Mouse (Mus musculus) heart, embryonic 11.5 days (tissue): ENCODE results near the gene Immp2l. TPM values are rescaled to one million over a fixed set of nuclear protein-coding genes. Genes with fewer than 3 reads are reported as not detected.

Source experiments
- ATAC-seq: fragments of 200-750 bp; cut with Nextera tagmentation; replicated peaks from 2 replicates; pipeline ENCODE4 v1.8.0; 2017; ENCODE audit warnings: moderate library complexity; ENCODE audit not compliant: insufficient number of reproducible peaks, low FRiP score, low TSS enrichment
- H3K27ac ChIP-seq: fragments of 300-500 bp; sonication (generic); 2 replicates; pipeline ENCODE4 v1.5.1; 2014; ENCODE audit warnings: mild to moderate bottlenecking, low read depth, low read length
- H3K27me3 ChIP-seq: fragments of 300-500 bp; sonication (generic); 2 replicates; pipeline ENCODE4 v1.6.1; 2014; ENCODE audit warnings: mild to moderate bottlenecking, low read length, mixed read lengths; ENCODE audit not compliant: control insufficient read depth, insufficient read depth
- H3K36me3 ChIP-seq: fragments of 300-500 bp; sonication (generic); 2 replicates; pipeline ENCODE4 v1.6.1; 2014; ENCODE audit warnings: mild to moderate bottlenecking, low read length, moderate library complexity, mixed read lengths; ENCODE audit not compliant: control insufficient read depth, insufficient read depth
- H3K4me1 ChIP-seq: fragments of 300-500 bp; sonication (generic); 2 replicates; pipeline ENCODE4 v1.6.1; 2014; ENCODE audit warnings: low read length; ENCODE audit not compliant: control insufficient read depth, insufficient read depth
- H3K4me2 ChIP-seq: fragments of 300-500 bp; sonication (generic); 2 replicates; pipeline ENCODE4 v1.6.1; 2014; ENCODE audit warnings: mild to moderate bottlenecking, moderate library complexity
- H3K4me3 ChIP-seq: fragments of 300-500 bp; sonication (generic); 2 replicates; pipeline ENCODE4 v1.5.1; 2014; ENCODE audit warnings: low read depth, low read length
- H3K9ac ChIP-seq: fragments of 300-500 bp; sonication (generic); 2 replicates; pipeline ENCODE4 v1.6.1; 2014; ENCODE audit warnings: mild to moderate bottlenecking, low read depth, low read length, moderate library complexity
- H3K9me3 ChIP-seq: fragments of 300-500 bp; sonication (generic); replicated peaks from 2 replicates; pipeline ENCODE4 v1.6.1; 2016; ENCODE audit warnings: low read length; ENCODE audit not compliant: control insufficient read depth
- whole genome bisulfite sequencing: fragments of 180-500 bp; shearing (Covaris S2); extraction: QIAGEN DNeasy Blood & Tissue Kit; methylation state at CpG from one replicate; pipeline ENCODE4 v1.1.7; 2014; ENCODE audit not compliant: insufficient replicate concordance; 5-methylcytosine and 5-hydroxymethylcytosine counted together
- polyA plus RNA-seq: library from polyadenylated mRNA; unstranded; fragments of >200 nt; fragmentation: Nextera tagmentation; extraction: Ambion mirVana; gene quantifications from 2 replicates; pipeline ENCODE4 v1.2.1, GENCODE M21; 2014

Gene Immp2l
- polyA plus RNA-seq, 1 experiment from 2014 or later = 8.2 TPM

- Histone ChIP-seq H3K27ac (no peak overlapping the region), H3K27me3 (no peaks in the 10 kb centered on the region), H3K4me1 (no peaks in the 10 kb centered on the region), H3K9me3 (no peaks in the 10 kb centered on the region), H3K36me3 (no peaks in the 10 kb centered on the region), H3K4me2 (no peak overlapping the region), H3K4me3 (no peak overlapping the region), H3K9ac (no peak overlapping the region)
- ATAC-seq = no peak
- 22% methylated on average over 1 of the region's 1 CpGs for WGBS
Measured at GRCm38 (mm10) chr12:41111456-41111855, 87.6 kb downstream of the Immp2l start.

DNA sequence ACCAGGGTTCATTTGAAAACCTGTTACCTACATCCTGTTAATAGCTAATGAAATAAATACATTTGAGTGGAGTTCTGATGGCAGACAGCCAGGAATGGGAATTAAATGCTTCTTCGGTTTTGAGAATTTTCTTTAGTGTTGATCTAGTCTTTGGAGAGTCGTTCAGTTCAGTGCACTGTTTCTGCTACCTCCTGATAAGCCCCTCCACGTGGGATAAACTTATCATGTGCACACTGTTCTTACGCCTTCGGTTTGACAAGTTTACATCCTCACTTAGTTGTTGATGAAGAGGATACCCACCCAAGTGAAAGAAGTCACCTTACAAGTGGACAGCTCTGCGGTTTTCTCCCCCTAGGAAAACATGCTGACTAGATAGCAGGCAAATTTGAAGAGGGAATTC, 88.2 kb downstream of the Immp2l start:
- H3K4me1 ChIP-seq = no peaks in the 10 kb centered on the region
- H3K27ac ChIP-seq = no peak overlapping the region
- WGBS = 30% methylated on average over 6 of the region's 6 CpGs
- H3K36me3 ChIP-seq = no peaks in the 10 kb centered on the region
- no peak overlapping the region for H3K4me2 ChIP-seq
- no peak overlapping the region for H3K4me3 ChIP-seq
- H3K27me3 ChIP-seq = no peaks in the 10 kb centered on the region
- 0 out of 2 replicates have a peak, but pooled peaks have one; percentile 46 for ATAC-seq
- no peaks in the 10 kb centered on the region for H3K9me3 ChIP-seq
- H3K9ac ChIP-seq = no peak overlapping the region

DNA sequence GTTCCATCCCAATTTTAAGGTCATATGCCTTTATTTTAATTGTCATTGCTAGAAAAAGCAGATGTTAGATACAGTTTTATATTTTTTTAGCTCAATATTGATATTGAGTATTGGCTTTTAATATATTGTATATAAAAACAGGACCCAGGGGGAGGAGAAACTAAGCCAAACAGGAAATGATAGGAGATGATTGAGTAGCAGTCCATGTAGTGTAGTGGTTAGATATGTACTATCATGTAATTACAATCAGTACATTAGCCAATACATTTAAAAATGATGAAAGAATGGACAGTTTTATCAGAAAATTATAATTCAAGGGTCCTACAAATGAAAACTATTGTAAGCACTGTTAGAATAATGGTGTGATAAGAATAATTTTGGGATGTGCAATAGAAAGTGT, 94.5 kb downstream of the Immp2l start:
- H3K27ac ChIP-seq = no peak overlapping the region
- H3K36me3 ChIP-seq = no peaks in the 10 kb centered on the region
- H3K4me3 ChIP-seq = no peak overlapping the region
- H3K27me3 ChIP-seq = no peaks in the 10 kb centered on the region
- ATAC-seq = no peak
- H3K9ac ChIP-seq = no peak overlapping the region
- no peaks in the 10 kb centered on the region for H3K9me3 ChIP-seq
- no peak overlapping the region for H3K4me2 ChIP-seq
- H3K4me1 ChIP-seq = no peaks in the 10 kb centered on the region; the same call in 1 of the 2 replicates

GRCm38 (mm10) chr12:41119657-41120056, 95.8 kb downstream of the Immp2l start:
- Histone ChIP-seq H3K4me3 (no peak overlapping the region), H3K9me3 (no peaks in the 10 kb centered on the region), H3K4me1 (no peaks in the 10 kb centered on the region; the same call in 1 of the 2 replicates), H3K27me3 (no peaks in the 10 kb centered on the region), H3K9ac (no peak overlapping the region), H3K4me2 (no peak overlapping the region), H3K36me3 (no peaks in the 10 kb centered on the region), H3K27ac (no peak overlapping the region)
- 63% methylated on average over 6 of the region's 6 CpGs for WGBS
- no peak for ATAC-seq

DNA sequence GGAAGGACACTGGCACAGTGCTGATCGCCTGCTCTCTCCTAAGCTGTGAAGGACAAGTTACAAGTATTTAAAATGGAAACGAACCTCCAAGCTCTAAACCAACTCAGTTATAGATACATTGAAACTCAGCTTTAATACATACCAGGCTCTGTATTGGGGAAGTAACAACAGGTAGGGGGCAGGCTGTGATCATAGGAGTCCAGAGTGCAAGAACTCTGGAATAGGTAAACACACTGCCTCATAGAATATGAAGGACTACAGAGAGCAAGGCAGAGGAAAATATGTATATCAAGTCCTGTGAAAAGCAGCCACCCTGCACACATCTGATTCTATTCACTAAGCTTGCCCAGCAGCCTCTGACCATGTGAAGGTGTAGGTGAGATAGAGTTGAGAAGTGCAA, 99.3 kb downstream of the Immp2l start:
- no peak overlapping the region for H3K27ac ChIP-seq
- H3K4me3 ChIP-seq = no peak overlapping the region
- H3K4me1 ChIP-seq = no peaks in the 10 kb centered on the region; the same call in 1 of the 2 replicates
- no peak overlapping the region for H3K4me2 ChIP-seq
- ATAC-seq = no peak
- no peak overlapping the region for H3K9ac ChIP-seq
- no peaks in the 10 kb centered on the region for H3K9me3 ChIP-seq
- no peaks in the 10 kb centered on the region for H3K36me3 ChIP-seq
- WGBS = 76% methylated on average over 2 of the region's 2 CpGs
- no peaks in the 10 kb centered on the region for H3K27me3 ChIP-seq

- H3K4me1 ChIP-seq = no peaks in the 10 kb centered on the region
- no peaks in the 10 kb centered on the region for H3K36me3 ChIP-seq
- H3K27me3 ChIP-seq = no peaks in the 10 kb centered on the region
- no peak overlapping the region for H3K4me2 ChIP-seq
- no peak for ATAC-seq
- no peak overlapping the region for H3K4me3 ChIP-seq
- H3K9ac ChIP-seq = no peak overlapping the region
- H3K9me3 ChIP-seq = no peaks in the 10 kb centered on the region
- H3K27ac ChIP-seq = no peak overlapping the region
- WGBS = 79% methylated on average over 3 of the region's 3 CpGs
Measured at GRCm38 (mm10) chr12:41134885-41135284, 111.0 kb downstream of the Immp2l start.

GRCm38 (mm10) chr12:41159543-41159942, 135.7 kb downstream of the Immp2l start:
- Histone ChIP-seq H3K4me2 (no peak overlapping the region), H3K27me3 (no peaks in the 10 kb centered on the region), H3K27ac (no peak overlapping the region), H3K4me1 (no peaks in the 10 kb centered on the region), H3K4me3 (no peak overlapping the region), H3K36me3 (no peaks in the 10 kb centered on the region), H3K9me3 (no peaks in the 10 kb centered on the region), H3K9ac (no peak overlapping the region)
- WGBS = 59% methylated on average over 4 of the region's 4 CpGs
- ATAC-seq = no peak

GRCm38 (mm10) chr12:41167802-41168201, 143.9 kb downstream of the Immp2l start:
- ATAC-seq = no peak
- 65% methylated on average over 4 of the region's 4 CpGs for WGBS
- Histone ChIP-seq H3K36me3 (no peaks in the 10 kb centered on the region), H3K4me2 (no peak overlapping the region), H3K9ac (no peak overlapping the region), H3K4me1 (no peaks in the 10 kb centered on the region), H3K4me3 (no peak overlapping the region), H3K9me3 (no peaks in the 10 kb centered on the region), H3K27me3 (no peaks in the 10 kb centered on the region), H3K27ac (no peak overlapping the region)

DNA sequence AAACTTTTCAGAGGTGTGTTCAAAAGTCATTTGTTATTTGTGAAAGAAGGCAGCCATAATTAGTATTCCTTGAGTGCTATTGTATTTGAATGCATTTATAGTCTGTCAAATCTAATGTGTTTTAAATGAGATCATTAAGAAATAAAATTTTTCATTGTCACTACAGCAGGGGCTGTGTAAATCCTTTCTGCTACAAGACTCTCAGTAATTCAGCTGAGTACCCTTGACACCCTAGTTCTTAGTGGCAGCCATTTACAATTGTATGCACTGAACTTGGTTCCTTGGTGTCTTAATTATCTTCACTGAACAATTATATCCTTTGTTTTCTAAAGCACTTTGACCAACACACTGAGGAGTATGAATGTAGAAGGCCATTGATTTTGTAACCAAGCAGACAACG, 146.2 kb downstream of the Immp2l start:
- WGBS = 66% methylated on average over 1 of the region's 1 CpGs
- Histone ChIP-seq H3K36me3 (no peaks in the 10 kb centered on the region), H3K27me3 (no peaks in the 10 kb centered on the region), H3K27ac (no peak overlapping the region), H3K9me3 (no peaks in the 10 kb centered on the region), H3K4me3 (no peak overlapping the region), H3K4me2 (no peak overlapping the region), H3K9ac (no peak overlapping the region), H3K4me1 (no peaks in the 10 kb centered on the region)
- ATAC-seq = no peak
